Mouse (Mus musculus): ENCODE measurements at regions not wholly inside any gene's neighbourhood (a gene's known extent, or its start where the extent isn't known, plus 50 kb on each side); places are given as distances from the start of the nearest gene placed in this dataset. TPM values are rescaled to one million over a fixed set of nuclear protein-coding genes. Genes with fewer than 3 reads are reported as not detected.

- Histone ChIP-seq H3K9me3 (no peaks in the 10 kb centered on the region), H3K27ac (replicated peaks) (no peak overlapping the region), H3K4me3 (no peak overlapping the region), H3K36me3 (replicated peaks) (peaks cover 12% of the 10 kb centered on the region), H3K4me1 (no peaks in the 10 kb centered on the region), H3K27me3 (replicated peaks; ENCODE audit: low read depth, poor library complexity, severe bottlenecking) (no peaks in the 10 kb centered on the region)
- 94% methylated on average over 7 of the region's 7 CpGs for WGBS
- no peak for DNase-seq (ENCODE audit: low spot score)
Observed at GRCm38 (mm10) chr13:119342761-119343160, 85.6 kb upstream of the Paip1 start.

DNA sequence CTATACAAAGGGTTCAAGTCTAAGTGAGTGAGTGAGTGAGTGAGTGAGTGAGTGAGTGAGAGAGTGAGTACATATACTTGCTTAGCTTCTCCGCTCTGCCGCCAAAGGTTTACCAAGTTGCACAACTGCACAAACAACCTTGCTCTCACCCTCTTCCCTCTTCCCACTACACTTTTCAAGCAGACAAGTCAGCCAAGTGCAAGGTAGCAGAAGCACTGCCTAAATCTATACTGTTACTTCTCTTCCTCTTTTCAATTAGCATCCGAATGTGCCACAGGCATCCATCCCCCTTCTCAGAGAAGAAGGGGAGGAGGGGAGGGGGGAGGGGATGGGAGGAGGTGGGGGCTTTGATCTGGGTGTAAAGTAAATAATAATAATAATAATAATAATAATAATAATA, 80.4 kb upstream of the Paip1 start:
- Histone ChIP-seq H3K27me3 (replicated peaks; ENCODE audit: low read depth, poor library complexity, severe bottlenecking) (no peaks in the 10 kb centered on the region), H3K27ac (replicated peaks) (no peak overlapping the region), H3K4me3 (no peak overlapping the region), H3K4me1 (no peaks in the 10 kb centered on the region), H3K36me3 (replicated peaks) (peaks cover 25% of the 10 kb centered on the region), H3K9me3 (no peaks in the 10 kb centered on the region)
- no peak for DNase-seq (ENCODE audit: low spot score)
- 88% methylated on average over 3 of the region's 3 CpGs for WGBS

DNA sequence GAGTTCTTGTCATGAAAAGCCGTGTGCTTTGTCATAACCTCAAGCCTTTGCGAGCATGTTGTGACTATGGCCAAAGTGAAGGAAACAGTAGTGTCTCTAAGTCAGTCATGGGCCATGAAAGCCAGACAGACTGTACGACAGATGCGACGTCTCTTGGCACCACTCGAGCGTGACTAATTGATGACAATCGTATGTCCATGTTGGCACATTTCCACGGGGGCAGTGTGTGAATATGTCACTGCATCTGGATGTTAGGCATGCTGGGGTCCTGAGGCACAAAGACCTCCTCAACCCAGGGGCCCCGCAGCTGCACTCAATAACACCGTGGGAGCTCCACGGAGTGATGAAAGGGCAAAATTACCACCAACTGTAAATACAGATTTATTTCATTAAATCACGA, 77.1 kb upstream of the Paip1 start:
- Histone ChIP-seq H3K9me3 (no peaks in the 10 kb centered on the region), H3K4me3 (no peak overlapping the region), H3K36me3 (replicated peaks) (peaks cover 59% of the 10 kb centered on the region), H3K27ac (replicated peaks) (no peak overlapping the region), H3K4me1 (no peaks in the 10 kb centered on the region), H3K27me3 (replicated peaks; ENCODE audit: low read depth, poor library complexity, severe bottlenecking) (no peaks in the 10 kb centered on the region)
- WGBS: 71% methylated on average over 13 of the region's 13 CpGs
- no peak for DNase-seq (ENCODE audit: low spot score)

DNA sequence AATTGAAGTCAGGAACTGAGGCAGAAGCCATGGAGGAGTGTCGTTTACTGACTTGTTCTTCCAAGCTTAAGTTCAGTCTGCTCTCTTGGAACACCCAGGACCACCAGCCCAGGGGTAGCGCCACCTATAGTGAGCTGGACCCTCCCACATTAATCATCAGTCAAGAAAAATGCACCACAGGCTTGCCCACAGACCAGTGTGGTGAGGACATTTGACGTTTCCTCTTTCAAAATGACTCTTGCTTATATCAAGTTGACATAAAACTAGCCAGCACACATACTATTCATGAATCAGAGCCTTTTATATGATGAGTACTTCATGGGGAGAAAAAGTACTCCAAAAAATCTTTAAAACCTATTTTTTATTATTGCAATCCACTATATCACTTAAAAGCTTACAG, 69.7 kb upstream of the Paip1 start:
- Histone ChIP-seq H3K9me3 (no peaks in the 10 kb centered on the region), H3K36me3 (replicated peaks) (peaks cover 72% of the 10 kb centered on the region), H3K27ac (replicated peaks) (no peak overlapping the region), H3K4me3 (no peak overlapping the region), H3K4me1 (no peaks in the 10 kb centered on the region), H3K27me3 (replicated peaks; ENCODE audit: low read depth, poor library complexity, severe bottlenecking) (no peaks in the 10 kb centered on the region)
- no peak for DNase-seq (ENCODE audit: low spot score)
- 81% methylated on average over 3 of the region's 3 CpGs for WGBS

DNA sequence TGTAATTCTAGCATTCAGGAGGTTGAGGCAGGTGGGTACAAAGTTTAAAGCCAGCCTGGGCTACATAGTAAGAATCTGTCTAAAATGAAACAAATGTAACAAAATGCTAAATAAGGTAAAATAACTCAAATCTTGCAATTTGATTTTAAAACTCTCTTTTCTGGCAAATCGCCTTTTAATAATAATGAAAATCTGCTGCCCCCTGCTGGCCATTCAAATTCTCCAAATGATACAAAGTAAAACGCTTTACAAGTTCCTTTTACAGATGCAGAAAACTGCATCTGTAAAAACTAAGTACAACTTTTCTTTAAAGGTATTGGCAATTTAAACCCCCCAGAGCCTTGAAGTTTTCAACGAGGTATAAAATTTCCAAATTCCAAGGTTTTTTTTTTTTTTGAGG, 65.0 kb upstream of the Paip1 start:
- DNase-seq (ENCODE audit: low spot score): peak; percentile 32
- peaks cover 66% of the 10 kb centered on the region for H3K36me3 ChIP-seq (replicated peaks)
- H3K27me3 ChIP-seq (replicated peaks; ENCODE audit: low read depth, poor library complexity, severe bottlenecking): no peaks in the 10 kb centered on the region
- H3K4me1 ChIP-seq: no peaks in the 10 kb centered on the region
- H3K27ac ChIP-seq (replicated peaks): no peak overlapping the region
- WGBS: 61% methylated on average over 3 of the region's 3 CpGs
- H3K4me3 ChIP-seq: no peak overlapping the region
- H3K9me3 ChIP-seq: no peaks in the 10 kb centered on the region

- no peak for DNase-seq (ENCODE audit: low spot score)
- Histone ChIP-seq H3K36me3 (replicated peaks) (peaks cover 74% of the 10 kb centered on the region), H3K27me3 (replicated peaks; ENCODE audit: low read depth, poor library complexity, severe bottlenecking) (no peaks in the 10 kb centered on the region), H3K27ac (replicated peaks) (no peak overlapping the region), H3K4me3 (no peak overlapping the region), H3K9me3 (no peaks in the 10 kb centered on the region), H3K4me1 (no peaks in the 10 kb centered on the region)
- 90% methylated on average over 5 of the region's 5 CpGs for WGBS
Observed at GRCm38 (mm10) chr13:119364160-119364559, 64.2 kb upstream of the Paip1 start.

DNA sequence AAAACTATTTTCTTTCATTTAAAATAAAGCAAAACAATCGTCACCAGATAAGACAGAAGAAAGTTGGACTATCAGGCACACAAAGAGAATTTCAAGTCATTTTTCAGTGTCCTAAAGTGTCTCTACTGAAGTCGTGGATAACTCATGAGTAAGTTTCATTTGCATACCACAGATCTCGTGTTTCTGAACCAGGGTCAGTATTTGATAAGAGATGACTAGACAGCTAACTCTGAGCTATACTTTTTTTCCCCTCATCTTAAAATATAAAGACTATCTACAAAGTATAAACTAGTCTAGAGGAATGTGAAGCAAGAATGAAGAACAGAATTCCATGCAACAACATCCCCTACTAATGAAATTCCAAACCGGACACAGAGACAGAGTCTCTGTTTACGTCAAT, 60.9 kb upstream of the Paip1 start:
- H3K36me3 ChIP-seq (replicated peaks): peaks cover 77% of the 10 kb centered on the region
- 89% methylated on average over 5 of the region's 5 CpGs for WGBS
- H3K4me1 ChIP-seq: no peaks in the 10 kb centered on the region
- no peaks in the 10 kb centered on the region for H3K27me3 ChIP-seq (replicated peaks; ENCODE audit: low read depth, poor library complexity, severe bottlenecking)
- no peak overlapping the region for H3K27ac ChIP-seq (replicated peaks)
- no peak overlapping the region for H3K4me3 ChIP-seq
- H3K9me3 ChIP-seq: no peaks in the 10 kb centered on the region
- no peak for DNase-seq (ENCODE audit: low spot score)

DNA sequence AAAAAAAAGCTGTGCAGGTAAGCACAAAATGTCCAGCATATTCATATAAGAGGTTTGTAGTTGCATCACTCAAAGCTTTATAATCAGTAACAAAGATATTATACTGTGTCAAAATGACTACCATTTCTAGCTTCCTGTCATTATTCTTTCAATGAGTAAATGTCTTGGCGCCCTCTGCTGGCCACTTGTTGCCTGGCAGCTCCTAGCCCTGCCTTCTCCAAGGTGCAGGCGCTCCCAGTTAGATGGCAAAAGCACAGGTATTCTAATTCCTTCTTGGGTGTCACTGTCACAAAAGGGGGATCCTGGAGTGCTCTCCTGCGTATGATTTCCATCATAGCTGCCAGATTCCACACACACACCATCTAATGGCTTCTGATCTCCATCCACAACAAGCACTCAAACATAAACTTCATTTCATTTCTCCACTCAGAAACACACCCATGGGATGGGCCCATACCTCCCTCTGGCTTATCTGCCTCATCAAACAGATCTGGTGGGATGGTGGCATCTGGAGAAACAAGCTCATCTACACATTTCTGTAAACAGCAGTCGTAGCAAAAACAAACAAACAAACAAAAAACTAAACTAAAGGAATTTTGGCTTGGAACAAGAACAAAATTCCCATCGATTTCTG, 49.9 kb upstream of the Paip1 start:
- no peak overlapping the region for H3K4me3 ChIP-seq
- peaks cover 58% of the 10 kb centered on the region for H3K36me3 ChIP-seq (replicated peaks)
- no peaks in the 10 kb centered on the region for H3K4me1 ChIP-seq
- WGBS: 50% methylated on average over 5 of the region's 5 CpGs
- no peaks in the 10 kb centered on the region for H3K27me3 ChIP-seq (replicated peaks; ENCODE audit: low read depth, poor library complexity, severe bottlenecking)
- H3K27ac ChIP-seq (replicated peaks): no peak overlapping the region
- peak; percentile 71 for DNase-seq (ENCODE audit: low spot score)
- H3K9me3 ChIP-seq: no peaks in the 10 kb centered on the region

Small RNA genes lying in the stretch of these regions (microRNA-seq; reads per million reads assigned to microRNA genes)
- gene Gm44488: not detected

Data from embryonic facial prominence, embryonic 10.5 days (tissue).